Mouse (Mus musculus) kidney, embryonic 16.5 days (tissue): ENCODE data around the gene Sprr2j-ps. TPM values are rescaled to one million over a fixed set of nuclear protein-coding genes. Genes with fewer than 3 reads are reported as not detected.

Source experiments
- ATAC-seq: fragments of 200-750 bp; cut with Nextera tagmentation; 2 replicates; pipeline ENCODE4 v1.8.0; 2017; ENCODE audit warnings: moderate TSS enrichment; ENCODE audit not compliant: low FRiP score, low TSS enrichment
- H3K27ac ChIP-seq: fragments of 300-500 bp; sonication (generic); 2 replicates; pipeline ENCODE4 v1.5.1; 2014; ENCODE audit warnings: low read length
- H3K27me3 ChIP-seq: fragments of 300-500 bp; sonication (generic); 2 replicates; pipeline ENCODE4 v1.6.1; 2014; ENCODE audit warnings: low read length, control low read depth, mixed read lengths; ENCODE audit not compliant: insufficient read depth
- H3K36me3 ChIP-seq: fragments of 300-500 bp; sonication (generic); 2 replicates; pipeline ENCODE4 v1.6.1; 2014; ENCODE audit warnings: low read length, control low read depth, mixed read lengths; ENCODE audit not compliant: insufficient read depth
- H3K4me1 ChIP-seq: fragments of 300-500 bp; sonication (generic); 2 replicates; pipeline ENCODE4 v1.6.1; 2014; ENCODE audit warnings: low read length, control low read depth, mixed read lengths; ENCODE audit not compliant: insufficient read depth
- H3K4me2 ChIP-seq: fragments of 300-500 bp; sonication (generic); replicated peaks from 2 replicates; pipeline ENCODE4 v1.6.1; 2014; ENCODE audit warnings: low read depth, low read length
- H3K4me3 ChIP-seq: fragments of 300-500 bp; sonication (generic); 2 replicates; pipeline ENCODE4 v1.5.1; 2014; ENCODE audit warnings: mild to moderate bottlenecking, low read length
- H3K9ac ChIP-seq: fragments of 300-500 bp; sonication (generic); replicated peaks from 2 replicates; pipeline ENCODE4 v1.6.1; 2014; ENCODE audit warnings: low read length
- H3K9me3 ChIP-seq: fragments of 300-500 bp; sonication (generic); 2 replicates; pipeline ENCODE4 v1.6.1; 2016; ENCODE audit warnings: low read length, control low read depth
- WGBS: fragments of 180-500 bp; shearing (Covaris S2); extraction: QIAGEN DNeasy Blood & Tissue Kit; methylation state at CpG from one replicate; pipeline ENCODE4 v1.1.7; 2014; 5-methylcytosine and 5-hydroxymethylcytosine counted together
- polyA plus RNA-seq: library from polyadenylated mRNA; unstranded; fragments of >200 nt; fragmentation: Nextera tagmentation; extraction: Ambion mirVana; gene quantifications from 2 replicates; pipeline ENCODE4 v1.2.1, GENCODE M21; 2015

The Sprr2j-ps gene
- polyA plus RNA-seq, 1 experiment from 2014 or later, result not detected

GRCm38 (mm10) chr3:92458620-92459019 lies 40.7 kb downstream of the Sprr2j-ps start, which contains the start of gene Sprr3:
Sprr3 (minus strand) TSS chr3:92458720.
- no peaks in the 10 kb centered on the region for H3K9me3 ChIP-seq
- no peaks in the 10 kb centered on the region for H3K4me1 ChIP-seq
- no peak within 1 kb of the TSS for H3K9ac ChIP-seq
- no peaks in the 10 kb centered on the region for H3K36me3 ChIP-seq
- H3K4me3 ChIP-seq, result no peak within 1 kb of the TSS
- no peaks in the 10 kb centered on the region for H3K27me3 ChIP-seq
- 59% methylated on average over 2 of the region's 2 CpGs for WGBS
- no peak within 1 kb of the TSS for H3K4me2 ChIP-seq
- H3K27ac ChIP-seq, result no peak within 1 kb of the TSS
- no peak for ATAC-seq

DNA sequence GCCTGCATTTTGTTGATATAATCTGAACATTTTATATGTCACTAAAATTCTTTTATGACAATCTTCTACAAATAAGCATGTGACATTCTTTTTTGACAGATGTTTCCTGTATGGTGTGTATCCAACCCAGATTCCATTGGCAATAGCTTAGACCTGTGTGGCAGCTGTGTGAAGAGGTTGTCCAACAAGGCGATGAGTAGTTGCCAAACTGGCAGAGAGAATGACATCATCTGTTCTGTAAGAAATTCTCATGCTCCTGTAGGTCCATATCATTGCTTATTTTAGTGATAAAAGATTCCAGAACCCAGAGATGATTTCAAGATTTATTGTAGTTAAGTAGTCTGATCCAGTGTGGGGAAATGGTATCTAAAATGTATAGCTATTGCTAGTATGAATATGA lies 48.7 kb downstream of the Sprr2j-ps start:
- no peak for ATAC-seq
- Histone ChIP-seq H3K27ac (no peak overlapping the region), H3K4me3 (no peak overlapping the region), H3K9ac (no peak overlapping the region), H3K4me2 (no peak overlapping the region), H3K9me3 (no peaks in the 10 kb centered on the region), H3K36me3 (no peaks in the 10 kb centered on the region), H3K27me3 (no peaks in the 10 kb centered on the region), H3K4me1 (no peaks in the 10 kb centered on the region)
- 82% methylated on average over 1 of the region's 1 CpGs for WGBS

- ATAC-seq, result no peak
These were observed 49.5 kb downstream of the Sprr2j-ps start for GRCm38 (mm10) chr3:92467424-92467823.

More at GRCm38 (mm10) chr3:92467424-92467823, 49.5 kb downstream of the Sprr2j-ps start:
- no peak overlapping the region for H3K27ac ChIP-seq
- H3K36me3 ChIP-seq, result no peaks in the 10 kb centered on the region
- no peak overlapping the region for H3K4me2 ChIP-seq
- no peak overlapping the region for H3K9ac ChIP-seq
- no peak overlapping the region for H3K4me3 ChIP-seq
- H3K4me1 ChIP-seq, result no peaks in the 10 kb centered on the region
- no peaks in the 10 kb centered on the region for H3K9me3 ChIP-seq
- no peaks in the 10 kb centered on the region for H3K27me3 ChIP-seq

Other genes starting within 250 kb of the Sprr2j-ps start
- 0.12 TPM in 1 of 2 replicates, not detected in the other for gene Sprr2a1, start 202.3 kb upstream of the Sprr2j-ps start, polyA plus RNA-seq
- gene Sprr2a2, start 202.2 kb upstream of the Sprr2j-ps start, polyA plus RNA-seq, result 2.8 and 3.6 TPM in 2 replicates
- 0.49 and 0.69 TPM in 2 replicates for gene Sprr2a3, start 132.7 kb upstream of the Sprr2j-ps start, polyA plus RNA-seq
- gene Sprr2b, start 101.5 kb upstream of the Sprr2j-ps start, polyA plus RNA-seq, result not detected in 2 replicates
- gene Sprr2d, start 78.9 kb upstream of the Sprr2j-ps start, polyA plus RNA-seq, result not detected in 2 replicates
- not detected in 2 replicates for gene Sprr2e, start 65.9 kb upstream of the Sprr2j-ps start, polyA plus RNA-seq
- gene Sprr2f, start 52.9 kb upstream of the Sprr2j-ps start, polyA plus RNA-seq, result 38.9 and 39.7 TPM in 2 replicates
- gene Sprr2h, start 32.4 kb upstream of the Sprr2j-ps start, polyA plus RNA-seq, result not detected in 2 replicates
- gene Sprr2i, start 10.1 kb upstream of the Sprr2j-ps start, polyA plus RNA-seq, result not detected in 2 replicates
- 8.3 and 22.7 TPM in 2 replicates for gene Gm9774, start 11.3 kb downstream of the Sprr2j-ps start, polyA plus RNA-seq
- not detected in 2 replicates for gene Sprr2k, start 14.5 kb downstream of the Sprr2j-ps start, polyA plus RNA-seq
- gene Sprr1b, start 20.7 kb downstream of the Sprr2j-ps start, polyA plus RNA-seq, result 0.30 TPM in 1 of 2 replicates, not detected in the other
- not detected in 2 replicates for gene Sprr3, start 40.6 kb downstream of the Sprr2j-ps start, polyA plus RNA-seq
- gene Sprr1a, start 67.8 kb downstream of the Sprr2j-ps start, polyA plus RNA-seq, result 45.9 TPM in 2 replicates
- not detected in 2 replicates for gene Sprr4, start 82.4 kb downstream of the Sprr2j-ps start, polyA plus RNA-seq
- gene 2310046K23Rik, start 116.4 kb downstream of the Sprr2j-ps start, polyA plus RNA-seq, result not detected in 2 replicates
- gene Ivl, start 155.7 kb downstream of the Sprr2j-ps start, polyA plus RNA-seq, result 0.64 and 1.4 TPM in 2 replicates
- not detected in 2 replicates for gene Smcp, start 170.9 kb downstream of the Sprr2j-ps start, polyA plus RNA-seq
- not detected in 2 replicates for gene 2210017I01Rik, start 189.4 kb downstream of the Sprr2j-ps start, polyA plus RNA-seq
- gene Lce6a, start 203.6 kb downstream of the Sprr2j-ps start, polyA plus RNA-seq, result not detected in 2 replicates
- gene Lce1a1, start 230.2 kb downstream of the Sprr2j-ps start, polyA plus RNA-seq, result not detected in 2 replicates
- not detected in 2 replicates for gene Lce1b, start 238.8 kb downstream of the Sprr2j-ps start, polyA plus RNA-seq